Mouse (Mus musculus) G1E (cell line): ENCODE measurements around the gene Pth1r. TPM values are rescaled to one million over a fixed set of nuclear protein-coding genes. Genes with fewer than 3 reads are reported as not detected.

Experiments
- ATAC-seq: 2 replicates; pipeline ENCODE4 v1.8.0; 2016; ENCODE audit warnings: mild to moderate bottlenecking; ENCODE audit not compliant: insufficient number of reproducible peaks, poor library complexity, low FRiP score, severe bottlenecking; ENCODE audit errors: extremely low read depth
- DNase-seq: peaks from one replicate; pipeline ENCODE4 v3.0.0; 2012; ENCODE audit warnings: low spot score
- H3K27me3 ChIP-seq: 2 replicates; pipeline ENCODE4 v1.6.1; 2012; ENCODE audit warnings: mild to moderate bottlenecking, low read length, inconsistent platforms; ENCODE audit not compliant: insufficient read depth
- H3K36me3 ChIP-seq: replicated peaks from 2 replicates; pipeline ENCODE3; 2012; ENCODE audit warnings: mild to moderate bottlenecking, inconsistent platforms
- H3K4me1 ChIP-seq: 2 replicates; pipeline ENCODE4 v1.6.1; 2012; ENCODE audit warnings: low read depth, low read length, inconsistent platforms, mixed read lengths; ENCODE audit not compliant: insufficient read depth
- H3K4me3 ChIP-seq: 2 replicates; pipeline ENCODE4 v1.5.1; 2012; ENCODE audit warnings: low read depth, mild to moderate bottlenecking, inconsistent platforms, low read length, moderate library complexity, mixed read lengths
- H3K9me3 ChIP-seq: replicated peaks from 2 replicates; pipeline ENCODE4 v1.6.1; 2012; ENCODE audit warnings: inconsistent platforms
- CTCF ChIP-seq: IDR thresholded peaks from 2 replicates; pipeline ENCODE4 v1.5.1; 2012; ENCODE audit warnings: low read depth, low read length, inconsistent platforms, mixed read lengths
- GATA1 ChIP-seq: IDR thresholded peaks from 2 replicates; pipeline ENCODE4 v1.6.1; 2012; ENCODE audit warnings: borderline replicate concordance, low read length, inconsistent platforms, mixed read lengths
- GATA2 ChIP-seq: IDR thresholded peaks from 2 replicates; pipeline ENCODE4 v1.6.1; 2012; ENCODE audit warnings: low read depth, low read length, inconsistent platforms, borderline replicate concordance
- POLR2AphosphoS5 ChIP-seq: IDR thresholded peaks from 2 replicates; pipeline ENCODE4 v1.6.1; 2012; ENCODE audit warnings: low read depth, low read length, inconsistent platforms; ENCODE audit not compliant: insufficient replicate concordance
- TAL1 ChIP-seq: conservative IDR thresholded peaks from 2 replicates; pipeline ENCODE4 v1.6.1; 2012; ENCODE audit warnings: low read depth, low read length, inconsistent platforms, mixed read lengths
- polyA plus RNA-seq: library from polyadenylated mRNA; stranded (reverse); fragments of >175 nt; gene quantifications from 2 replicates; pipeline ENCODE4 v1.2.3, GENCODE M21; 2012
- total RNA-seq, 2 experiments: library from RNA; stranded (forward) in 1 of 2; stranded (reverse) in 1 of 2; fragments of 200-1000 nt in 1 of 2; fragments of >200 nt in 1 of 2; fragmentation: Nextera tagmentation in 1 of 2; gene quantifications; 2 replicates each; pipeline ENCODE4 v1.2.3; 2014 to 2017

Gene Pth1r
- total and polyA plus RNA-seq, 3 experiments = 0.03 TPM; not detected in 2

DNA sequence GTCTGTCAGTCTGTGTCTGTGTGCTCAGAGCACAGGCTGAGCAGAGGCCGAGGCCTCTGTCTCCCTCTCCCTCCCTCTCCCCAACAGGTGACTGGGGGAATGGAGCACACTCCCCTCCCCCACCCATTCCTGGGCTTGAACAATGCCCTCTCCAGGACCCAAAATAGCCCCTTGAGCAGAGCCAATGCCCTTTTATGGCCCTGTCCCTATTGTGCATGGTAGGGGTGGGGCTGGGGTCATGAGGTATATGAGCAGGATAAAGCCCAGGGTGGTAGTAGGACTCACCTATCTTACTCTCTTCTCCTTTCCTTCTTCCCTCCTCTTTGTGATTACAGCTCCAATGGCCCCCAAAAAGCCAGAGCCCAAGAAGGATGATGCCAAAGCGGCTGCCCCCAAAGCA lies 16.5 kb upstream of the Pth1r start:
- Histone ChIP-seq H3K27me3 (peaks cover 37% of the 10 kb centered on the region), H3K9me3 (no peaks in the 10 kb centered on the region), H3K36me3 (no peaks in the 10 kb centered on the region), H3K4me1 (no peaks in the 10 kb centered on the region), H3K4me3 (no peak overlapping the region)
- ATAC-seq = no peak
- TF ChIP-seq POLR2AphosphoS5 (no peak), GATA2 (no peak)
- DNase-seq = no peak

GRCm38 (mm10) chr9:110762763-110763162 lies 15.8 kb upstream of the Pth1r start:
- TF ChIP-seq TAL1 (no peak), CTCF (no peak), GATA2 (no peak), GATA1 (no peak), POLR2AphosphoS5 (no peak)
- ATAC-seq = no peak
- Histone ChIP-seq H3K4me1 (no peaks in the 10 kb centered on the region), H3K36me3 (no peaks in the 10 kb centered on the region), H3K9me3 (no peaks in the 10 kb centered on the region), H3K4me3 (no peak overlapping the region), H3K27me3 (peaks cover 39% of the 10 kb centered on the region)
- no peak for DNase-seq

GRCm38 (mm10) chr9:110760886-110761285 lies 13.9 kb upstream of the Pth1r start:
- H3K36me3 ChIP-seq = no peaks in the 10 kb centered on the region
- no peaks in the 10 kb centered on the region for H3K9me3 ChIP-seq
- DNase-seq = no peak
- H3K4me1 ChIP-seq = no peaks in the 10 kb centered on the region
- peaks cover 36% of the 10 kb centered on the region for H3K27me3 ChIP-seq
- no peak overlapping the region for H3K4me3 ChIP-seq
- ATAC-seq = no peak
- TF ChIP-seq TAL1 = no peak
- TF ChIP-seq POLR2AphosphoS5 = no peak
- TF ChIP-seq GATA2 = no peak
- no peak for TF ChIP-seq CTCF
- TF ChIP-seq GATA1 = no peak

DNA sequence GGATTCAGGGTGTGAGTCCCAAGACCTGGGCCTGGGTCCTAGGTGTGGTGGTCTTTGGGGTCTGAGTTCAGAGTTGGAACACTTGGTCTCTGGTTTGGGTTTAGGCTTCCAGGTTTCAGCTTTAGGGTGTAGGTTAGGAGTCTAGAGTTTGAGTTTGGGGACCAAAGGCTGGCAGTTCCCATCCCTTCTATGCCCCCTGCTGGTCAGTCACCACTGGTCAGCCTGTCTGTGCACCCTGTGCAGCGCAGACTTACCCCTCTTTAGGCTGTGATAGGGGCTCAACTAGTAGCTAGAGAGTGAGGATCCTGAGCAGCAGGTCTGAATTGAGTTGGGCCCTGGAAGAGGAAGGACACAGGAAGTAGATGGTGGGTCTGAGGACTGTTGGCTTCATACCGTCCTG lies 12.3 kb upstream of the Pth1r start:
- ATAC-seq (peak; percentile 34; the same call in 1 of the 2 replicates), DNase-seq (no peak)
- no peaks in the 10 kb centered on the region for H3K9me3 ChIP-seq

GRCm38 (mm10) chr9:110758605-110759004 lies 11.7 kb upstream of the Pth1r start:
- ATAC-seq = no peak
- H3K4me3 ChIP-seq = no peak overlapping the region
- TF ChIP-seq GATA1 (no peak), POLR2AphosphoS5 (no peak), CTCF (no peak), GATA2 (no peak), TAL1 (no peak)
- no peak for DNase-seq
- no peaks in the 10 kb centered on the region for H3K4me1 ChIP-seq
- peaks cover 32% of the 10 kb centered on the region for H3K27me3 ChIP-seq
- H3K9me3 ChIP-seq = no peaks in the 10 kb centered on the region
- no peaks in the 10 kb centered on the region for H3K36me3 ChIP-seq

More for the DNA sequence above, 12.3 kb upstream of the Pth1r start:
- 0 out of 2 replicates have a peak, but pooled peaks have one; percentile 15 for TF ChIP-seq CTCF
- no peak for TF ChIP-seq POLR2AphosphoS5
- H3K27me3 ChIP-seq = peaks cover 38% of the 10 kb centered on the region
- H3K4me3 ChIP-seq = no peak overlapping the region
- H3K36me3 ChIP-seq = no peaks in the 10 kb centered on the region
- no peaks in the 10 kb centered on the region for H3K4me1 ChIP-seq

GRCm38 (mm10) chr9:110757816-110758215 lies 10.9 kb upstream of the Pth1r start:
- no peak overlapping the region for H3K4me3 ChIP-seq
- no peaks in the 10 kb centered on the region for H3K9me3 ChIP-seq
- ATAC-seq (no peak), DNase-seq (no peak)
- H3K4me1 ChIP-seq = no peaks in the 10 kb centered on the region
- peaks cover 28% of the 10 kb centered on the region for H3K27me3 ChIP-seq
- TF ChIP-seq CTCF = no peak
- no peak for TF ChIP-seq GATA2
- H3K36me3 ChIP-seq = no peaks in the 10 kb centered on the region

DNA sequence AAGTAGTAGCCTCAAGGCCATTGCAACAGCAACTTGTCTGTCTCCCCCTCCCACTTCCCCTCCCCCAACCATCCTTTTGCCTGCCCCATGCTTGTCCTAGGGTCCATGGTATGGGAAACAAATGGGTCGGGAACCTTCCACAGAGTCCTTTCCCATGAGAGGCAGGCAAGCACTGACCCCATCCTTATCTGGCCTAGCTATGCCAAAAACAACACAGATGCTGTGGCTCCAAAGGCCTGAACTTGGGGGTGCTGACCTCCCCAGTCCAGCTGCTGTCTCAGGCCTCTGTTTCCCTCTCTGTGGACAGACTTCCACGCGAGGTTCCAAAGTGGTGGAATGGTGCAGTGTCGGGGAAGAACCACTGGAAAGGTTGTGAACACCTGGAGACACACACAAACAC lies 6.8 kb upstream of the Pth1r start:
- DNase-seq = no peak
- H3K4me3 ChIP-seq = no peak overlapping the region
- H3K9me3 ChIP-seq = no peaks in the 10 kb centered on the region
- H3K4me1 ChIP-seq = no peaks in the 10 kb centered on the region
- H3K27me3 ChIP-seq = peaks cover 52% of the 10 kb centered on the region
- no peaks in the 10 kb centered on the region for H3K36me3 ChIP-seq
- TF ChIP-seq GATA2 = no peak
- no peak for TF ChIP-seq CTCF
- no peak for TF ChIP-seq TAL1
- no peak for TF ChIP-seq POLR2AphosphoS5
- TF ChIP-seq GATA1 = no peak
- ATAC-seq = no peak
